Mouse (Mus musculus): ENCODE data around the gene Paqr6. TPM values are rescaled to one million over a fixed set of nuclear protein-coding genes. Genes with fewer than 3 reads are reported as not detected.
A peak's percentile ranks its signal among the peaks of the same experiment; 100 is the strongest.

The Paqr6 gene
- polyA plus RNA-seq, 1 experiment from 2014 or later = 2.8 TPM

DNA sequence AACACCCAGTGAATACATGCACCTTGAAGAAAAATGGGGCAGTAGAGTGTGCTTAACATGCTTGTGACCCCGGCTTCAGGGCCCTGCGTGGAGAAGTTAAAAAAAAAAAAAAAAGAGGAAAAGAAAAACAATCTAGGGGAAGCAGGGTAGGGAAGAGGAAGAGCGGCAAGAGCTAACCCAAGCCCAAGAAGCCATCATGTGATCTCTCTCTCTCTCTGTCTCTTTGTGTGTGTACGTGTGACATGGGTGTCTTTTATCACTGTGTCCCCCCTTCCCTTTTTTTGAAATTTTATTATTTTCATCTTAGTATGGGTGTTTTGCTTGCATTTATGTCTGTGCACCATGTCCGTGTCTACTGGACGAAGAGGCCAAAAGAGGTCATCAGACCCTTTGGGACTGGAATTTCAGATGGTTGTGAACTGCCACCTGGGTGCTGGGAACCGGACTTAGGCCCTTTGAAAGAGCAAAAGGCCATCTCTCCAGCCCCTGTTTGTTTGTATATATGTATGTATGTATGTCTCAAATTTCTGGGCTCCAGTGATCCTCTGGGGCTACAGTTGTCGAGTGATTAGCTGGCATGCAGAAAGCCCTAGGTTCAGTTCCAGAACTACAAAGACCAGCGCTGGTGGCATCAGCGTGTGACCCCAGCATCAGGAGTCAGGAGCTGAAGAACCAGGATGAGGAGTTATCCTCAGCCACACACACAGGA, 39.3 kb downstream of the Paqr6 start:
- no peak for ATAC-seq (ENCODE audit: low FRiP score)

GRCm38 (mm10) chr3:88407090-88407489, 42.7 kb downstream of the Paqr6 start:
- peaks cover 6% of the 10 kb centered on the region; the same call in 1 of the 2 replicates for H3K36me3 ChIP-seq
- no peaks in the 10 kb centered on the region for H3K27me3 ChIP-seq
- H3K9me3 ChIP-seq (replicated peaks) = no peaks in the 10 kb centered on the region
- H3K4me2 ChIP-seq (replicated peaks) = no peak overlapping the region
- no peak overlapping the region; the same call in 1 of the 2 replicates for H3K27ac ChIP-seq
- no peak overlapping the region for H3K4me3 ChIP-seq
- peaks cover 22% of the 10 kb centered on the region for H3K4me1 ChIP-seq
- 2% methylated on average over 2 of the region's 2 CpGs for WGBS
- no peak overlapping the region for H3K9ac ChIP-seq
- peak; percentile 17; the same call in 1 of the 2 replicates for ATAC-seq (ENCODE audit: low FRiP score)

More for the DNA sequence above, 39.3 kb downstream of the Paqr6 start:
- H3K4me1 ChIP-seq = peaks cover 6% of the 10 kb centered on the region
- no peaks in the 10 kb centered on the region for H3K27me3 ChIP-seq
- no peak overlapping the region for H3K9ac ChIP-seq
- H3K27ac ChIP-seq = no peak overlapping the region
- no peaks in the 10 kb centered on the region for H3K36me3 ChIP-seq
- H3K9me3 ChIP-seq (replicated peaks) = no peaks in the 10 kb centered on the region
- WGBS = 95% methylated on average over 10 of the region's 10 CpGs
- no peak overlapping the region for H3K4me2 ChIP-seq (replicated peaks)
- H3K4me3 ChIP-seq = no peak overlapping the region

- H3K4me1 ChIP-seq = peaks cover 22% of the 10 kb centered on the region
- no peak overlapping the region for H3K4me2 ChIP-seq (replicated peaks)
- no peak overlapping the region; the same call in 1 of the 2 replicates for H3K27ac ChIP-seq
- no peak overlapping the region for H3K9ac ChIP-seq
- WGBS = 50% methylated on average over 7 of the region's 7 CpGs
- no peak for ATAC-seq (ENCODE audit: low FRiP score)
- H3K4me3 ChIP-seq = no peak overlapping the region
- H3K9me3 ChIP-seq (replicated peaks) = no peaks in the 10 kb centered on the region
- no peaks in the 10 kb centered on the region for H3K27me3 ChIP-seq
- H3K36me3 ChIP-seq = peaks cover 10% of the 10 kb centered on the region; the same call in 1 of the 2 replicates
Measured at GRCm38 (mm10) chr3:88407529-88407928, 43.1 kb downstream of the Paqr6 start.

DNA sequence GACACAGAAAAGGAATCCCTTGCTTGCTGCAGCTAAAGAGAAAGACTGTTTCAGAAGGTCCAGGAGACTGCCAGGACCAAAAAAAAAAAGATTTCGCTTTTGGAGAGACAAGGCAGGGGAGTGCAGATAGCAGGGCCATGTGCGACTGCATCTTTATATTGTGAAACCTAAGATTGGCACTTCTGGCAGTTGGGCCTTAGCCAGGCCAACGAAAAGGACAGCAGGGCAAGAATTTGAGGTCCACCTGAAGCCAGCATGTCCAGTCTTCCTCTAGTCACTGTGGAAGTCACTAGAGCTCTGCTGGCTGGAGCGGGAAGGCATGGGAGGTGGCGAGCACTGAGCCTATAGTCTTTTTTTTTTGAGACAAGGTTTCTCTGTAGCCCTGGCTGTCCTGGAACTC, 44.6 kb downstream of the Paqr6 start:
- no peak for ATAC-seq (ENCODE audit: low FRiP score)
- Histone ChIP-seq H3K27ac (no peak overlapping the region), H3K4me2 (replicated peaks) (peak overlapping the region; percentile 72), H3K9ac (peak overlapping the region; percentile 86), H3K4me1 (peaks cover 22% of the 10 kb centered on the region), H3K36me3 (peaks cover 24% of the 10 kb centered on the region), H3K27me3 (no peaks in the 10 kb centered on the region), H3K4me3 (peak overlapping the region; percentile 75), H3K9me3 (replicated peaks) (no peaks in the 10 kb centered on the region)
- WGBS = 61% methylated on average over 5 of the region's 5 CpGs

DNA sequence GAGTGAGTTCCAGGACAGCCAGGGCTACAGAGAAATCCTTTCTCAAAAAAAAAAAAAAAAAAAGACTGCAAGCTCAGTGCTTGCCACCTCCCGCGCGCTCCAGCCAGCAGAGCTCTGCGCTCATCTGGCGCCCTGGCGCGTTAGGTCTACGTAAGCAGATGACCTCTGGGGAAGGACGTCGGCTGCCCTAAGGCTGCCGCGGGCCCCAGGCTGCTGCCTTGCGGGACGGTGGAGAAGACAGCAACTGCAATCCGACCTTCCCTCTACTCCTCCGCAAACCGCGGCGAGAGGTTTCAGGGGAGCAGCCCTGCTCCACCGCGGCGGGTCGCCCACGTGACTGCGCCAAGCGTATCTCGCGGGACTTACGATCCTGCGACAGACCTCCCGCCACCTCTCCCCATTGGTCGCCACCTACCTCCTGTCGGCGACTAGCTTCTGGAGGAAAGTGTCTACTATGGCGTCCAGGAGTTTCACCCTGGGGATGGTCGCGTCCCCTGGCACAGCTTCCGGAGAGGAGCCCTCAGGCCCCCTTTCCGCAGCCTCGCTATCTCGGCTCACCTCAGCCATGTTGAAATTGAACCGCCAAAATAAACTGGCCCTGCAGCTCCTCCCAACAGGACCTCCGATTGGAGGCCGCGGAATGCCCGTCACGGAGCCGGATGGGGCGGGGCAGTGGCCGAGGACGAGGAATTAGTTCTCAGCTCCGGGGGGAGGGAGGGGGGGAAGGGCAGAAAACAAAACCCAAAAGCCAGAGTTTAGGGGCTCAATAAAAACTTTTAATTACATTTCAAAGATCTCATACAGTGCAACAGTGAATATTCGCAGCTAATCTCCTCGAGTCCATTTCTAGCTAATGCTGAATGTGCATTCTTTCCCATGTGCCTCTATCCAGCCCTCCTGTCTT, 45.6 kb downstream of the Paqr6 start, which contains the start of gene Pmf1:
TSS of gene Pmf1 (minus strand) at position 591 of the 904 bp plus-strand sequence.
- Histone ChIP-seq H3K9me3 (replicated peaks) (no peaks in the 10 kb centered on the region), H3K27me3 (no peaks in the 10 kb centered on the region), H3K4me3 (peak within 1 kb of the TSS; percentile 75), H3K36me3 (peaks cover 25% of the 10 kb centered on the region), H3K9ac (peak within 1 kb of the TSS; percentile 86), H3K27ac (peak within 1 kb of the TSS; percentile 85), H3K4me2 (replicated peaks) (peak within 1 kb of the TSS; percentile 72), H3K4me1 (peaks cover 22% of the 10 kb centered on the region)
- ATAC-seq (ENCODE audit: low FRiP score) = peak; percentile 91
- WGBS = under 1% methylated on average over 54 of the region's 54 CpGs

- peak overlapping the region; percentile 75 for H3K4me3 ChIP-seq
- 34% methylated on average over 7 of the region's 7 CpGs for WGBS
- peaks cover 22% of the 10 kb centered on the region for H3K4me1 ChIP-seq
- peak overlapping the region; percentile 72 for H3K4me2 ChIP-seq (replicated peaks)
- no peaks in the 10 kb centered on the region for H3K9me3 ChIP-seq (replicated peaks)
- H3K36me3 ChIP-seq = peaks cover 27% of the 10 kb centered on the region
- ATAC-seq (ENCODE audit: low FRiP score) = no peak
- peak overlapping the region; percentile 85 for H3K27ac ChIP-seq
- H3K27me3 ChIP-seq = no peaks in the 10 kb centered on the region
- 0 out of 2 replicates have a peak overlapping the region, but pooled peaks have one; percentile 86 for H3K9ac ChIP-seq
Measured at GRCm38 (mm10) chr3:88410645-88411031, 46.3 kb downstream of the Paqr6 start.

- Histone ChIP-seq H3K27me3 (no peaks in the 10 kb centered on the region), H3K36me3 (peaks cover 34% of the 10 kb centered on the region), H3K4me1 (peaks cover 22% of the 10 kb centered on the region), H3K4me2 (replicated peaks) (no peak overlapping the region), H3K27ac (no peak overlapping the region), H3K4me3 (no peak overlapping the region), H3K9me3 (replicated peaks) (no peaks in the 10 kb centered on the region), H3K9ac (no peak overlapping the region)
- 92% methylated on average over 4 of the region's 4 CpGs for WGBS
- no peak for ATAC-seq (ENCODE audit: low FRiP score)
Measured at GRCm38 (mm10) chr3:88411681-88412080, 47.3 kb downstream of the Paqr6 start.

- Histone ChIP-seq H3K27ac (no peak overlapping the region), H3K4me3 (no peak overlapping the region), H3K9ac (no peak overlapping the region), H3K4me2 (replicated peaks) (no peak overlapping the region), H3K27me3 (no peaks in the 10 kb centered on the region), H3K9me3 (replicated peaks) (no peaks in the 10 kb centered on the region), H3K4me1 (peaks cover 22% of the 10 kb centered on the region), H3K36me3 (peaks cover 43% of the 10 kb centered on the region)
- WGBS = 91% methylated on average over 11 of the region's 11 CpGs
- no peak for ATAC-seq (ENCODE audit: low FRiP score)
Measured at GRCm38 (mm10) chr3:88412636-88413035, 48.3 kb downstream of the Paqr6 start.

- Histone ChIP-seq H3K4me3 (no peak overlapping the region), H3K4me1 (peaks cover 5% of the 10 kb centered on the region), H3K27me3 (no peaks in the 10 kb centered on the region), H3K4me2 (replicated peaks) (no peak overlapping the region), H3K27ac (no peak overlapping the region), H3K36me3 (peaks cover 73% of the 10 kb centered on the region), H3K9me3 (replicated peaks) (no peaks in the 10 kb centered on the region), H3K9ac (no peak overlapping the region)
- ATAC-seq (ENCODE audit: low FRiP score) = no peak
- 79% methylated on average over 4 of the region's 4 CpGs for WGBS
Measured at GRCm38 (mm10) chr3:88415668-88416067, 51.3 kb downstream of the Paqr6 start.

- ATAC-seq (ENCODE audit: low FRiP score) = no peak
- Histone ChIP-seq H3K27me3 (no peaks in the 10 kb centered on the region), H3K36me3 (peaks cover 66% of the 10 kb centered on the region), H3K4me3 (no peak overlapping the region), H3K9ac (no peak overlapping the region), H3K4me2 (replicated peaks) (no peak overlapping the region), H3K27ac (no peak overlapping the region), H3K4me1 (peaks cover 14% of the 10 kb centered on the region), H3K9me3 (replicated peaks) (no peaks in the 10 kb centered on the region)
- WGBS = 87% methylated on average over 6 of the region's 6 CpGs
Measured at GRCm38 (mm10) chr3:88418016-88418415, 53.6 kb downstream of the Paqr6 start.
